Mouse (Mus musculus) kidney, adult 2 months (tissue): Measurements from ENCODE around the gene Zfp248. TPM values are rescaled to one million over a fixed set of nuclear protein-coding genes. Genes with fewer than 3 reads are reported as not detected.
A peak's percentile ranks its signal among the peaks of the same experiment; 100 is the strongest.

Experiments
- DNase-seq: peaks from one replicate; pipeline ENCODE4 v3.0.0; 2021
- H3K27ac ChIP-seq: fragments of 200-500 bp; 2 replicates; pipeline ENCODE4 v1.5.1; 2012; ENCODE audit warnings: low read depth, low read length, control low read depth, inconsistent platforms; ENCODE audit not compliant: insufficient read depth
- H3K27me3 ChIP-seq: fragments of 200-500 bp; replicated peaks from 2 replicates; pipeline ENCODE4 v1.6.1; 2012; ENCODE audit warnings: mild to moderate bottlenecking, moderate library complexity, low read length, inconsistent platforms; ENCODE audit not compliant: control insufficient read depth, insufficient read depth
- H3K36me3 ChIP-seq: fragments of 200-500 bp; 2 replicates; pipeline ENCODE4 v1.6.1; 2012; ENCODE audit warnings: mild to moderate bottlenecking, moderate library complexity, low read length, inconsistent platforms; ENCODE audit not compliant: control insufficient read depth, insufficient read depth
- H3K4me1 ChIP-seq: fragments of 200-500 bp; 2 replicates; pipeline ENCODE4 v1.6.1; 2011; ENCODE audit warnings: low read length; ENCODE audit not compliant: control insufficient read depth, insufficient read depth
- H3K4me3 ChIP-seq: fragments of 200-500 bp; 2 replicates; pipeline ENCODE4 v1.5.1; 2011; ENCODE audit warnings: mild to moderate bottlenecking, low read depth, low read length, control low read depth; ENCODE audit not compliant: insufficient read depth
- CTCF ChIP-seq: fragments of 200-500 bp; conservative IDR thresholded peaks from 2 replicates; pipeline ENCODE4 v1.5.1; 2011; ENCODE audit warnings: low read depth, mild to moderate bottlenecking, control low read depth, low read length, moderate library complexity, mixed read lengths; ENCODE audit not compliant: insufficient read depth, insufficient read length
- POLR2A ChIP-seq: fragments of 200-500 bp; IDR thresholded peaks from one replicate; pipeline ENCODE4 v1.6.1; 2011; ENCODE audit warnings: low read depth, low read length, control low read depth
- WGBS: fragments of 180-500 bp; shearing (Covaris S2); methylation state at CpG from one replicate; pipeline ENCODE4 v1.1.7; 2018; 5-methylcytosine and 5-hydroxymethylcytosine counted together
- polyA plus RNA-seq: library from polyadenylated mRNA; depleted of rRNA; stranded (reverse); fragments of >200 nt; gene quantifications from 2 replicates; pipeline ENCODE4 v1.2.3, GENCODE M21; 2012; rRNA removed

Gene Zfp248
- polyA plus RNA-seq: 0.66 and 0.68 TPM in 2 replicates

DNA sequence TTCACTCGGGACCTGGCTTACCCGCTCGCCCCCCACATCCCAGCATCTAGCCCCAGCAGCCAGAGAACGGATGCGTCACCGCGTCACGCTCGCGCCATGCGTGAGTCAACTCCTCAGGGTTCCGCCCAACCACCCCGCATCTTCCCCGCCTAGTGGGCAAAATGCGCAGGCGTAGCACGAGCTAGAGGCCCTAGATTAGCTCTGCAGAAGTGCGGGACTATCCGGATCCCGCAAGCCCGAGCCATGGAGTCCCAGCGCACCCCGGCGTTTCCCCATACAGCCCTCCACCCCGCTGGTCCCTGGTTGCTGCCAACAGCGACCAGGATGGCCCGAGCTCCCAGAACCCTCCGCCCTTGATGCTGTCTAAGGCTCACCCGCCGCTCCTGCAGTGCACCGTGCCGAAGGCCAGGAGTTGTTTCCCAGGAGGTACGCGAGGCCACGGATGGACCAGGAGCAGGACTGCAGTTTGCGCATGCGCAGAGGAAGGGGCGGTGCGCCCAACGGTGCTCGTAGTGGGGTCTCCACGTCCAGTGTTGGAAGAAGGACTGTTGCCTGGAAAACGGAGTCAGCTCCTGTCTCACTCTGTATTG is at the start of gene Zfp248:
TSS of gene Zfp248 (minus strand) at position 487 of the 590 bp plus-strand sequence.
- TF ChIP-seq CTCF (peak; percentile 35), POLR2A (no peak)
- WGBS: under 1% methylated on average over 43 of the region's 43 CpGs

GRCm38 (mm10) chr6:118499010-118499409 is 43.7 kb upstream of the Zfp248 start:
- no peak for TF ChIP-seq CTCF
- no peak for TF ChIP-seq POLR2A
- DNase-seq: no peak

More for the DNA sequence above, at the start of gene Zfp248:
- peak within 1 kb of the TSS; percentile 33; the same call in 1 of the 2 replicates for H3K27ac ChIP-seq
- no peaks in the 10 kb centered on the region for H3K36me3 ChIP-seq
- DNase-seq: peak; percentile 91
- no peaks in the 10 kb centered on the region for H3K4me1 ChIP-seq
- peak within 1 kb of the TSS; percentile 64 for H3K4me3 ChIP-seq
- H3K27me3 ChIP-seq: no peaks in the 10 kb centered on the region

DNA sequence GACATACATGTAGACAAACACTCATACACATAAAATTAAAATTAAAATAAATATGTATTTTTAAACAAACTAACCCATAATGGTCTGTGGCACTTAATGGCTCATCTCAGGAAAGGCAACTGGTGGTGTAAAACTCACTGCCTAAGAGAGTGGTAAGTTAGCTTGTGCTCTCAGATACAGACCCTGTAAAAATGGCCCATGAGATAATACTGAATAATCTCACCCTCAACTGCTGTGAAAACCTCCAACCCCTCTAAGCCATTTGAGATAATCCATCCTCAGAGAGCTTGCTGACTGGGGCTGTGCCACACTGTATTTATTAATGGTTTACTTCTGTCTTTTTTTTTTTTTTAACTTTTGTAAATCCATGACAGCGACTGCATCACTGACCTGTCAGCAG is 26.8 kb upstream of the Zfp248 start:
- no peak overlapping the region for H3K27ac ChIP-seq
- H3K36me3 ChIP-seq: no peaks in the 10 kb centered on the region
- H3K27me3 ChIP-seq: no peaks in the 10 kb centered on the region
- no peak for DNase-seq
- no peaks in the 10 kb centered on the region for H3K4me1 ChIP-seq
- no peak for TF ChIP-seq POLR2A
- TF ChIP-seq CTCF: no peak
- H3K4me3 ChIP-seq: no peak overlapping the region
- 64% methylated on average over 1 of the region's 1 CpGs for WGBS

More at GRCm38 (mm10) chr6:118499010-118499409, 43.7 kb upstream of the Zfp248 start:
- H3K36me3 ChIP-seq: no peaks in the 10 kb centered on the region
- no peak overlapping the region for H3K4me3 ChIP-seq
- no peaks in the 10 kb centered on the region for H3K4me1 ChIP-seq
- WGBS: 89% methylated on average over 7 of the region's 7 CpGs
- H3K27me3 ChIP-seq: no peaks in the 10 kb centered on the region
- H3K27ac ChIP-seq: no peak overlapping the region

- DNase-seq: peak; percentile 80
- TF ChIP-seq CTCF: no peak
- no peak for TF ChIP-seq POLR2A
- 2% methylated on average over 54 of the region's 57 CpGs for WGBS
- Histone ChIP-seq H3K36me3 (no peaks in the 10 kb centered on the region), H3K4me3 (peak within 1 kb of the TSS; percentile 84), H3K27me3 (no peaks in the 10 kb centered on the region), H3K27ac (no peak within 1 kb of the TSS), H3K4me1 (no peaks in the 10 kb centered on the region)
Observed at GRCm38 (mm10) chr6:118478957-118479708, 23.8 kb upstream of the Zfp248 start, which contains the start of gene Zfp9. Gene Zfp9 (minus strand): TSS chr6:118479320.

DNA sequence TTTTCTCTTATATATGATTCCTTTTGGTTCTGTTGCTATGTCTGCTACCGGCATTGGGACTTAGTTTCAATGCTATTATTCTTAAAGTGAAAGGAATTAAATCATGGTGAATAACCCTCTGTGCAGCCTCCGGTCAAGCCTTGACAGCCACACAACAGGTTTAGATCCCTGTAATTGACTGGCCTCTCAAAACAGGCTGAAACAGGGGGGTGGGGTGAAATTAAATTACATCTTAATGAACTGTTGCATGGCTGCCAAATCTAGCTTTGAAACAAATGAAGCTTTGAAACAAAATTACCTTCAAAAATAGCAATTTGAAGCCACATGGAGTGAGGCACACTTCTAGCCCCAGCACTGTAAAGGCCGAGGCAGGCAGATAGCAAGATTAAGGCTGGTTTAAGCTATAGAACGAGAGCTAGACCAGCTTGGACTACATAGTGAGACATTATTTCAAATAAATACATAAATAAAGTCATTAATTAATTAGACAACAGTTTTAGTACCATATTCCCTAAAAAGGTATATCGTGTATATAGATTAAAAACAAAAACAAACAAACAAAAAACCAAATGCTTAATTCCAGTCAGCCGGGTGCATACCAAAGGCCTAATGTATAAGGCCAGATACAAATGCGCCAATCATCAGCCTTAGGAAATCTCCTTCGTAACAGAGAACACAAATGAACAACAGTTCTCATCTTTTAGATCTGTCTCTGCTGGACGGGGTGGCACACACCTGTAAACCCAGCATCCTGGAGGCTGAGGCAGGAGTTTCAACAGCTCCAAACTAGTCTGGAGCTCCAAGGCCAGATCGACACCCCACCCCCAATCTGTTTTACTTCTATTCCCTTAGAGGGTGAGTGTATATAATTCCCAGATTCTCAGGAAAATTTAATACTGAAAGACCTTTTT is 22.8 kb upstream of the Zfp248 start:
- H3K36me3 ChIP-seq: no peaks in the 10 kb centered on the region
- 57% methylated on average over 10 of the region's 10 CpGs for WGBS
- H3K27me3 ChIP-seq: no peaks in the 10 kb centered on the region
- TF ChIP-seq POLR2A (no peak), CTCF (no peak)
- H3K4me1 ChIP-seq: no peaks in the 10 kb centered on the region
- peak overlapping the region; percentile 9 for H3K4me3 ChIP-seq
- no peak for DNase-seq
- H3K27ac ChIP-seq: no peak overlapping the region

DNA sequence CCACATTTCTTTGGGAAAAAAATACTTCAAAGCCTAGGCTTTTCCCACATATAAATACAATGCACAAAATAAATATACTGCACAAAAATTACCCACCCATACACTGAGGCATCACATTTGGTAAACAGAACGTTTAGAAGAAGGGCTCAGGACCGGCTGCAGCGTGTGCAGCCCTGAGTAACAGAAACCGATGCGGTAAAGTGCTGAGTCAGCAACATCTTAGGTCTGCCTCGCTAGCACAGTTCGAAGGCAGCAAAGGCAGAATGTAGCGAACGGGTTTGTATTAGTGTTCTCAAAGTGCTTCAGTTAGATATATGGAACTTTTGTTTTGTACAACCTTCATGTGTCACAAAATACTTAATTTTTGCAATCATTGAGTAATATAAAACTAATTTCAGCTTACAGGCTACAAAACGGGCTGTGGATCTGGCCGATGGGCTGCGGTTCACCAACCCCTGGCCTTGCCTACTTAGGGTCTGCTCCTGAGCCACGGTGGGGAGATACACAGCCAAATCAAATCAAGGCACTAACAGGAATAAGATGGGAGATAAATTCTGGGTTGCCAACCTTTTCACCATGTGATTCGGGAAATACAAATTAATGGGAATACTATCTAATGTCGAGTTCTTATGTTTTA is 6.9 kb upstream of the Zfp248 start:
- 83% methylated on average over 15 of the region's 15 CpGs for WGBS
- H3K27me3 ChIP-seq: no peaks in the 10 kb centered on the region
- TF ChIP-seq POLR2A (no peak), CTCF (no peak)
- no peak for DNase-seq
- H3K27ac ChIP-seq: no peak overlapping the region
- no peaks in the 10 kb centered on the region for H3K36me3 ChIP-seq
- H3K4me1 ChIP-seq: no peaks in the 10 kb centered on the region
- H3K4me3 ChIP-seq: no peak overlapping the region
